Mouse (Mus musculus): ENCODE results near the gene Efcab1.

Efcab1 gene

DNA sequence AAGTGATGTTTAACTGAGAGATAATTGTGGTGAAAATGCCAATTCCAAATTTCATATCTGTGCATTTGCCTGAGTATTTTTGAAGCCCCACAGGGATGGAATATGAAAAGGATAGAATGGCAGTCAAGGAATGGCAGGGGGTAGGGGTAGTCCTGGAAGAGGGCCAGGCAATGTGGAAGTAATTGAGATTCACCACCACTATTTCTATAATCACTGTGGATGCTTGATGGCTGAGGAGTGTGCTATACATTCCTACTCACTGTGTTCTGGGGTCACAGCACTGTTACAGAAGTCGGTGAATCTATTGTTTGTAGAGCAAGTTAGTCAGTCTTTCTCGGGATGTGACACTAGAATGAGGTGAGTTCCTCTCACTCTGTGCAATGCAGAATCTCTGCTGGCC, 108.3 kb downstream of the Efcab1 start:
- no peak for DNase-seq (ENCODE audit: low spot score in 2 of 2)
